Mouse (Mus musculus) ES-Bruce4 (cell line): ENCODE results near the gene Bub1b.

Source experiments
- CTCF ChIP-seq: IDR thresholded peaks from one replicate; pipeline ENCODE4 v1.8.1; 2011; ENCODE audit warnings: low read depth, low read length
- EP300 ChIP-seq: IDR thresholded peaks from 2 replicates; pipeline ENCODE4 v1.6.1; 2011; ENCODE audit warnings: low read depth, low read length; ENCODE audit not compliant: insufficient read depth
- POLR2A ChIP-seq: IDR thresholded peaks from one replicate; pipeline ENCODE4 v1.8.1; 2011; ENCODE audit warnings: low read length; ENCODE audit not compliant: insufficient read depth

DNA sequence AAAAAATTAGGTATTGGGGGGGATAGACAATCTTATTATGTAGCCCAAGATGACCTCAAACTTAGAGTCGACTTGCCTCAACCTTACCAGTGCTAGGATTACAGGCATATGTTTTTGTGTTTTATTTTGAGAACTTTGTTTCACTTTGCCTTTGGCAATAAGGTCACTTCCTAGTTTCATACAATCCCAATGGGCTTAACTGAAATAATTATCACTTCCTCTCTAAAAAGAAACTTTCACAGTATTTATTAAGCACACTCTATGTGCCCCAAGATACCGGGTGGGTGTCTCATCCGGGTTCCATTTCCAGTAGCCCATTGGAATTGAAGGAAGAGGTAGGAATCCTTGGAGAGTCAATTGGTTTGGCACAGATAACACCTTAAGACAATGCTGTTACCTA is 35.6 kb upstream of the Bub1b start:
- TF ChIP-seq CTCF (no peak), POLR2A (no peak), EP300 (no peak)
